Mouse (Mus musculus): ENCODE results near the gene Stard13. TPM values are rescaled to one million over a fixed set of nuclear protein-coding genes. Genes with fewer than 3 reads are reported as not detected.
A peak's percentile ranks its signal among the peaks of the same experiment; 100 is the strongest.

Gene Stard13
- total and polyA plus RNA-seq, 2 experiments: 7.8 to 21.3 TPM

DNA sequence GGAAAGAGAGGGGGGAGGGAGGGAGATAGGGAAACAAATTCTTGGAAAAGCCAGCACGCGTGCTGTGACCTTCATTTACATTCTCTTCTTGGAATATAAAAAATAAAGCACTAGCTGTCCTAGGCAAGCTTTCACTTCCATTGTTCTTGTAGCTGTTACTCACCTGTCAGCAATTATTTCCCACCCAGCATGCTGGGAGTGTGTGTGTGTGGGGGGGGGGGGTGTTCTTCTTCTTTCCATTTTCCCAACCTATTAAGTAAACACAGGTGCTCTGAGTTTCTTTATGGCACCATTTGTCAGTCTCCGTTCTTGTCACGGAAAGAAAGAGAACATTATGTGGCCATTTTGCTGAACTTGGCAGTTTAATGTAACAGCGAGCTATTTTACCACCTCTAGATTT is 214.7 kb downstream of the Stard13 start:
- H3K4me3 ChIP-seq (ENCODE audit: insufficient read depth, low read depth, low read length): no peak overlapping the region
- peak; percentile 15 for DNase-seq (ENCODE audit: extremely low read depth, low read depth, low spot score)
- H3K36me3 ChIP-seq (ENCODE audit: control insufficient read depth, insufficient read depth, low read length): no peaks in the 10 kb centered on the region
- H3K9ac ChIP-seq (ENCODE audit: low read depth, low read length): no peak overlapping the region
- no peaks in the 10 kb centered on the region for H3K79me2 ChIP-seq (ENCODE audit: control insufficient read depth, insufficient read depth, low read length)
- WGBS: 64% methylated on average over 5 of the region's 5 CpGs
- H3K4me1 ChIP-seq (ENCODE audit: control insufficient read depth, insufficient read depth, low read length): peaks cover 7% of the 10 kb centered on the region; the same call in 1 of the 2 replicates
- H3K27me3 ChIP-seq (ENCODE audit: control insufficient read depth, insufficient read depth, low read length): no peaks in the 10 kb centered on the region
- TF ChIP-seq CTCF (IDR thresholded peaks at IDR 0.05; ENCODE audit: low read depth, low read length) (no peak), POLR2A (IDR thresholded peaks at IDR 0.05; ENCODE audit: extremely low read depth, insufficient read depth, low read length) (no peak)
- 0 out of 2 replicates have a peak overlapping the region, but pooled peaks have one; percentile 54 for H3K27ac ChIP-seq (replicated peaks; ENCODE audit: insufficient read depth, low read depth, low read length)

- TF ChIP-seq CTCF (IDR thresholded peaks at IDR 0.05; ENCODE audit: low read depth, low read length) (no peak), POLR2A (IDR thresholded peaks at IDR 0.05; ENCODE audit: extremely low read depth, insufficient read depth, low read length) (no peak)
- no peaks in the 10 kb centered on the region for H3K79me2 ChIP-seq (ENCODE audit: control insufficient read depth, insufficient read depth, low read length)
- peak; percentile 59 for DNase-seq (ENCODE audit: extremely low read depth, low read depth, low spot score)
- peak overlapping the region; percentile 39; the same call in 1 of the 2 replicates for H3K9ac ChIP-seq (ENCODE audit: low read depth, low read length)
- peaks cover 7% of the 10 kb centered on the region; the same call in 1 of the 2 replicates for H3K4me1 ChIP-seq (ENCODE audit: control insufficient read depth, insufficient read depth, low read length)
- H3K27ac ChIP-seq (replicated peaks; ENCODE audit: insufficient read depth, low read depth, low read length): peak overlapping the region; percentile 85
- no peaks in the 10 kb centered on the region for H3K27me3 ChIP-seq (ENCODE audit: control insufficient read depth, insufficient read depth, low read length)
- no peaks in the 10 kb centered on the region for H3K36me3 ChIP-seq (ENCODE audit: control insufficient read depth, insufficient read depth, low read length)
- WGBS: 28% methylated on average over 5 of the region's 5 CpGs
- H3K4me3 ChIP-seq (ENCODE audit: insufficient read depth, low read depth, low read length): no peak overlapping the region
Measured at GRCm38 (mm10) chr5:151018450-151018849, 215.2 kb downstream of the Stard13 start.

GRCm38 (mm10) chr5:151004216-151004755 is 229.3 kb downstream of the Stard13 start:
- Histone ChIP-seq H3K9ac (ENCODE audit: low read depth, low read length) (no peak overlapping the region), H3K36me3 (ENCODE audit: control insufficient read depth, insufficient read depth, low read length) (no peaks in the 10 kb centered on the region), H3K27me3 (ENCODE audit: control insufficient read depth, insufficient read depth, low read length) (no peaks in the 10 kb centered on the region), H3K27ac (replicated peaks; ENCODE audit: insufficient read depth, low read depth, low read length) (no peak overlapping the region), H3K4me3 (ENCODE audit: insufficient read depth, low read depth, low read length) (no peak overlapping the region), H3K4me1 (ENCODE audit: control insufficient read depth, insufficient read depth, low read length) (no peaks in the 10 kb centered on the region), H3K79me2 (ENCODE audit: control insufficient read depth, insufficient read depth, low read length) (no peaks in the 10 kb centered on the region)
- 96% methylated on average over 1 of the region's 1 CpGs for WGBS
- TF ChIP-seq CTCF (IDR thresholded peaks at IDR 0.05; ENCODE audit: low read depth, low read length): no peak
- TF ChIP-seq POLR2A (IDR thresholded peaks at IDR 0.05; ENCODE audit: extremely low read depth, insufficient read depth, low read length): no peak
- DNase-seq (ENCODE audit: extremely low read depth, low read depth, low spot score): no peak

DNA sequence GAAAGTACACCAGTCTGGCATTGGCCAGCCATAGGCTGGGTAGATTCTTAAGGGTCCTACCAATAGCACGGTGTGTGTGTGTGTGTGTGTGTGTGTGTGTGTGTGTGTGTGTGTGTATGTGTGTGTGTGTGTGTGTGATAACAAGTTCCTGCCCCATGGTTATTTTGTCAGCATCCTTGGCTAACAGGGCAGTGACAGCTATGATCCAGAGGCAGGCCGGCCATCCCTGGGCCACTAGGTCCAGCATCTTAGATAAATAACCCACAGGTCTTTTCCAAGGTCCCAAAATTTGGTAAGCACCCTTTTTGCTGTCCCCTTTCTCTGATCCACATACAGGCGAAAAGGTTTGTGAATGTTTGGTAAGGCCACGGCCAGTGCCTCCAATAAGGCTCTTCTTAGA is 231.6 kb downstream of the Stard13 start:
- no peaks in the 10 kb centered on the region for H3K4me1 ChIP-seq (ENCODE audit: control insufficient read depth, insufficient read depth, low read length)
- no peaks in the 10 kb centered on the region for H3K36me3 ChIP-seq (ENCODE audit: control insufficient read depth, insufficient read depth, low read length)
- no peaks in the 10 kb centered on the region for H3K79me2 ChIP-seq (ENCODE audit: control insufficient read depth, insufficient read depth, low read length)
- no peak overlapping the region for H3K9ac ChIP-seq (ENCODE audit: low read depth, low read length)
- H3K27ac ChIP-seq (replicated peaks; ENCODE audit: insufficient read depth, low read depth, low read length): no peak overlapping the region
- TF ChIP-seq POLR2A (IDR thresholded peaks at IDR 0.05; ENCODE audit: extremely low read depth, insufficient read depth, low read length) (no peak), CTCF (IDR thresholded peaks at IDR 0.05; ENCODE audit: low read depth, low read length) (no peak)
- WGBS: 97% methylated on average over 4 of the region's 4 CpGs
- H3K4me3 ChIP-seq (ENCODE audit: insufficient read depth, low read depth, low read length): no peak overlapping the region
- no peak for DNase-seq (ENCODE audit: extremely low read depth, low read depth, low spot score)
- no peaks in the 10 kb centered on the region for H3K27me3 ChIP-seq (ENCODE audit: control insufficient read depth, insufficient read depth, low read length)

GRCm38 (mm10) chr5:151001111-151001510 is 232.5 kb downstream of the Stard13 start:
- H3K79me2 ChIP-seq (ENCODE audit: control insufficient read depth, insufficient read depth, low read length): no peaks in the 10 kb centered on the region
- H3K36me3 ChIP-seq (ENCODE audit: control insufficient read depth, insufficient read depth, low read length): no peaks in the 10 kb centered on the region
- DNase-seq (ENCODE audit: extremely low read depth, low read depth, low spot score): no peak
- H3K4me1 ChIP-seq (ENCODE audit: control insufficient read depth, insufficient read depth, low read length): no peaks in the 10 kb centered on the region
- no peaks in the 10 kb centered on the region for H3K27me3 ChIP-seq (ENCODE audit: control insufficient read depth, insufficient read depth, low read length)
- H3K9ac ChIP-seq (ENCODE audit: low read depth, low read length): no peak overlapping the region
- no peak overlapping the region for H3K4me3 ChIP-seq (ENCODE audit: insufficient read depth, low read depth, low read length)
- H3K27ac ChIP-seq (replicated peaks; ENCODE audit: insufficient read depth, low read depth, low read length): no peak overlapping the region
- 85% methylated on average over 7 of the region's 7 CpGs for WGBS
- TF ChIP-seq POLR2A (IDR thresholded peaks at IDR 0.05; ENCODE audit: extremely low read depth, insufficient read depth, low read length): no peak
- TF ChIP-seq CTCF (IDR thresholded peaks at IDR 0.05; ENCODE audit: low read depth, low read length): no peak

DNA sequence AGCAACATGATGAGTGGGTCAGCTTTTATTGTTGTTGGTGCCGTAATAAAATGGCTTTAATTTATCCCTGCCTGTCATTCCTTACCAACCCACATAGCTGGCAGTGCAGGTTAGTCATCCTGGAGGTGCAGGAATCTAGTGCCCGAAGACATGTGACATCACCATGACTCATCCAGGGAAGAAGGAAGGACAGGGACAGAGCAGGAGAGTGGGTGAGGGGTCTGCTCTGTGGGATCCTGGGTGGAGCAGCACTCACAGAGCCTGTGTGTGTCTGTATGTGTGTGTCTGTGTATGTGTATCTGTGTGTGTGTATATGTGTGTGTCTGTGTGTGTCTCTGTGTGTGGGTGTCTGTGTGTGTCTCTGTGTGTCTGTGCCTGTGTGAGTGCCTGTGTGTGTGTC is 237.1 kb downstream of the Stard13 start:
- H3K9ac ChIP-seq (ENCODE audit: low read depth, low read length): no peak overlapping the region
- H3K4me3 ChIP-seq (ENCODE audit: insufficient read depth, low read depth, low read length): no peak overlapping the region
- H3K4me1 ChIP-seq (ENCODE audit: control insufficient read depth, insufficient read depth, low read length): no peaks in the 10 kb centered on the region
- no peaks in the 10 kb centered on the region for H3K27me3 ChIP-seq (ENCODE audit: control insufficient read depth, insufficient read depth, low read length)
- H3K36me3 ChIP-seq (ENCODE audit: control insufficient read depth, insufficient read depth, low read length): no peaks in the 10 kb centered on the region
- no peak overlapping the region for H3K27ac ChIP-seq (replicated peaks; ENCODE audit: insufficient read depth, low read depth, low read length)
- H3K79me2 ChIP-seq (ENCODE audit: control insufficient read depth, insufficient read depth, low read length): no peaks in the 10 kb centered on the region
- WGBS: 86% methylated on average over 2 of the region's 2 CpGs
- DNase-seq (ENCODE audit: extremely low read depth, low read depth, low spot score): no peak
- TF ChIP-seq CTCF (IDR thresholded peaks at IDR 0.05; ENCODE audit: low read depth, low read length) (no peak), POLR2A (IDR thresholded peaks at IDR 0.05; ENCODE audit: extremely low read depth, insufficient read depth, low read length) (no peak)
